Mouse (Mus musculus): ENCODE results near the gene C2cd5. TPM values are rescaled to one million over a fixed set of nuclear protein-coding genes. Genes with fewer than 3 reads are reported as not detected.
A peak's percentile ranks its signal among the peaks of the same experiment; 100 is the strongest.

C2cd5 gene
- total RNA-seq, 2 experiments from 2014 or later: 38.1 to 65.3 TPM

- ATAC-seq (replicated peaks; ENCODE audit: poor library complexity): no peak
These were observed 16.8 kb upstream of the C2cd5 start for GRCm38 (mm10) chr6:143116779-143117178.

- peak; percentile 32 for ATAC-seq (replicated peaks; ENCODE audit: poor library complexity)
These were observed 15.6 kb upstream of the C2cd5 start for GRCm38 (mm10) chr6:143115505-143115904.

GRCm38 (mm10) chr6:143115011-143115445, 15.1 kb upstream of the C2cd5 start:
- ATAC-seq (replicated peaks; ENCODE audit: poor library complexity): peak; percentile 80

GRCm38 (mm10) chr6:143114556-143114955, 14.6 kb upstream of the C2cd5 start:
- ATAC-seq (replicated peaks; ENCODE audit: poor library complexity): peak; percentile 86

GRCm38 (mm10) chr6:143110371-143110770, 10.4 kb upstream of the C2cd5 start:
- no peak for ATAC-seq (replicated peaks; ENCODE audit: poor library complexity)

- ATAC-seq (replicated peaks; ENCODE audit: poor library complexity): 0 out of 2 replicates have a peak, but pooled peaks have one; percentile 23
These were observed 9.8 kb upstream of the C2cd5 start for GRCm38 (mm10) chr6:143109622-143110218.

- ATAC-seq (replicated peaks; ENCODE audit: poor library complexity): no peak
These were observed 8.1 kb upstream of the C2cd5 start for GRCm38 (mm10) chr6:143108031-143108430.

- ATAC-seq (replicated peaks; ENCODE audit: poor library complexity): no peak
These were observed 7.7 kb upstream of the C2cd5 start for GRCm38 (mm10) chr6:143107611-143108010.

GRCm38 (mm10) chr6:143105766-143106165, 5.8 kb upstream of the C2cd5 start:
- ATAC-seq (replicated peaks; ENCODE audit: poor library complexity): no peak

- 0 out of 2 replicates have a peak, but pooled peaks have one; percentile 13 for ATAC-seq (replicated peaks; ENCODE audit: poor library complexity)
These were observed 4.2 kb upstream of the C2cd5 start for GRCm38 (mm10) chr6:143103981-143104680.

GRCm38 (mm10) chr6:143100478-143101115, 656 bp upstream of the C2cd5 start:
- no peak for ATAC-seq (replicated peaks; ENCODE audit: poor library complexity)

GRCm38 (mm10) chr6:143099281-143099680, 660 bp downstream of the C2cd5 start:
- ATAC-seq (replicated peaks; ENCODE audit: poor library complexity): peak; percentile 41

GRCm38 (mm10) chr6:143095126-143095525, 4.8 kb downstream of the C2cd5 start:
- no peak for ATAC-seq (replicated peaks; ENCODE audit: poor library complexity)

- no peak for ATAC-seq (replicated peaks; ENCODE audit: poor library complexity)
These were observed 7.1 kb downstream of the C2cd5 start for GRCm38 (mm10) chr6:143092856-143093255.

GRCm38 (mm10) chr6:143091076-143091475, 8.9 kb downstream of the C2cd5 start:
- ATAC-seq (replicated peaks; ENCODE audit: poor library complexity): no peak

- ATAC-seq (replicated peaks; ENCODE audit: poor library complexity): peak; percentile 60
These were observed 12.6 kb downstream of the C2cd5 start for GRCm38 (mm10) chr6:143087332-143087731.

GRCm38 (mm10) chr6:143085898-143086297, 14.0 kb downstream of the C2cd5 start:
- ATAC-seq (replicated peaks; ENCODE audit: poor library complexity): peak; percentile 49; the same call in 1 of the 2 replicates

GRCm38 (mm10) chr6:143084314-143085025, 15.5 kb downstream of the C2cd5 start:
- peak; percentile 68 for ATAC-seq (replicated peaks; ENCODE audit: poor library complexity)

GRCm38 (mm10) chr6:143081479-143082106, 18.3 kb downstream of the C2cd5 start:
- no peak for ATAC-seq (replicated peaks; ENCODE audit: poor library complexity)

- ATAC-seq (replicated peaks; ENCODE audit: poor library complexity): no peak
These were observed 19.2 kb downstream of the C2cd5 start for GRCm38 (mm10) chr6:143080774-143081173.

GRCm38 (mm10) chr6:143079126-143079525, 20.8 kb downstream of the C2cd5 start:
- no peak for ATAC-seq (replicated peaks; ENCODE audit: poor library complexity)

All from megakaryocyte progenitor cell, adult 5-6 weeks (primary cell).